Mouse (Mus musculus): Measurements from ENCODE around the gene Grtp1.

Grtp1 gene

DNA sequence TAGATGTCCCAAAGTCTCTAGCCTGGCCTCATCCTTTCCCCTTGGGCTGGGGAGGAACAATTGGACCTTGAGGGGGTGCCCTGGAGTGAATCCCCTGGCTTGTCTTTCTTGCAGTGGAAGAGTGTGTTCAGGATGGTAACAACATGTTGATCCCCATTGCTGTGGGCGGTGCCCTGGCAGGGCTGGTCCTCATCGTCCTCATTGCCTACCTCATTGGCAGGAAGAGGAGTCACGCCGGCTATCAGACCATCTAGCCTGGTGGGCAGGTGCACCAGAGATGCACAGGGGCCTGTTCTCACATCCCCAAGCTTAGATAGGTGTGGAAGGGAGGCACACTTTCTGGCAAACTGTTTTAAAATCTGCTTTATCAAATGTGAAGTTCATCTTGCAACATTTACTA is 26.1 kb downstream of the Grtp1 start:
- DNase-seq (ENCODE audit: low spot score): no peak

DNA sequence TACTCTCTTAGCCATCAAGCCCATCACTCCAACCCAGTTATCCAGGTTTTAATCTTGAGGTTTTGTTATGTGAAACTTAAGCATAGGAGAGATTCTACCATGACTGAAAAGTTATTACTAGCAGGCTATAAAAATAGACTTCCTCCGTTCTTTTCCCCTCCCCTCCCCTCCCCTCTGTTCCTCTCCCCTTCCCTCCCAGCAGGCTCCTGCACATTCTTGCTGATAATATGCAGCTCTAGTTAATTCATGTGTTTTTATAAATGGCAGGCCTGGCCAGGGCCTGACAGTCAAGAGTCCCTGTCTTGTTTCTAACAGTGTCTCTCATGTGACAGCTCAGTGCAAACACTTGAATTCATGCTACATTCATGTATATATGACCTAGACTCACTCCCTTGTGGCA is 29.9 kb downstream of the Grtp1 start:
- DNase-seq (ENCODE audit: low spot score): no peak

DNA sequence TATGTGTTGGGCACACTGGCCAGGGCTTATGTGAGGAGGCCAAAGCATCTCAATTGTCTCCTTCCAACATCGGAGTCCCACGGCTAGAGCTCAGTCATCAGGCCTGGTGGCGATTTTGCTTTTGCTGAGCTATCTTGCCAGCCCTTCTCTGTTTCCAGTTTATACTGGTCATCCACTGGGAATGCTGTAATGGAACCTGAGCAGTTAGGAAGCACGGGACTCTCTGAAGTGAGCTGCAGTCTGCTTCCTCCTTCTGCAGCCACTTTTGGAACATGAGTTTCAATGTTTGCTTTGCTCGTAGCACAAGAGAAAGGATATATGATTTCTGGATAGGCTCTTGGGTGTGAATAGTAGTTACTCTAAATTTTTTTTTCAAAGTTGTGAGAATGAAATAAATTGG is 36.1 kb downstream of the Grtp1 start:
- no peak for DNase-seq (ENCODE audit: low spot score)

DNA sequence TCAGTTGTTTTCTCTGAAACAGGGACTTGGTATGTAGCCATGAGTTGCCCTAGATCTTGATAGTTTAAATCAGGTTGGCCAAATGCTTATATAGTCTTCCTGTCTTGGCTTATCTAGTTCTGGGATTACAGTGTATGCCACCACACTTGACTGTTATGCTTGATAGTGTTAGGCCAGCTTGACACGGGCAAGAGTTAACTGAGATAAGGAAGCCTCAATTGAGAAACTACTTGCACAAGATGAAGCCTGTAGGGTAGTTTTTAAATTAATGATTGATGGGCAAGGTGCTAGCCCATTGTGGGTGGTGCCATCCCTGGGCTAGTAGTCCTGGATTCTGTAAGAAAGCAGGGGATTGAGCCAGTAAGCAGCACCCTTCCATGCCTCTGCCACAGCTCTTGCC is 36.9 kb downstream of the Grtp1 start:
- no peak for DNase-seq (ENCODE audit: low spot score)

DNA sequence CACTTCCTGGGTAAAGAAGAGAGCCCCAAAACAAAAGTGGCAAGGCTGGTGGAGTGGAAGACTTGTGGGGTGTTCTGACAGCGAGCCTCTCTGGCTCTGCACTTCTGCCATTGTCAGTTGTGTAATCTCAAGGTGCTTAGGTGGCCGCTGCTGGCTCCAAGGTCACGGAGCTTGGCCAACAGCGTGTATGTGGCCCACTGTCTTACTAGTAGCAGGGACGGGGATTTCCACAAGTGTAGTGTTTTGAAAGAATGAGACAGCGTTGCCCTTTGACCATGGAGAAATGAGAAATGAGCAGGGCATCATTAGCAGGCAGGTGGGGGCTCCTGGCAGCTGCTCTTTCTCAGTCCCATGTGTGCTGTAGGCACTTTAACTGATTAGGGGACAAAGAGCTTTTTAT is 38.3 kb downstream of the Grtp1 start:
- no peak for DNase-seq (ENCODE audit: low spot score)

DNA sequence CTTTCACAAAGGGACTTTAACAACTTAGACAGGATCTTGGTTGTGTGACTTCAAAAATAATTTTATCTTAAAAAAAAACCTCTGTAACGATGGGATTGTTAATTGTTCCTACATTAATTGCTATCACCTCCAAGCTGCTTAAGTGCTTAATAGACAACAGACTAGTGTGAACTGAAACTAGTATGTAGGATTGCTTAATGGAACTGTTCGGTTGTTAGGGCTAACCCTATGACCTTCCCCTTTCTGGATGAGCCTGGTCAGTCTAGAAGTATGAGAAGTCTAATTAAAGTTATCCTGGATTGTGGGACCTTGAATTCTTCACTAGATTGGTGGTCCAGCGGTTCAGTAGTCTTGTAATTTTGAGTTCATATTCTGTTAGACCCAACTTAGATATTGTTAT is 39.7 kb downstream of the Grtp1 start:
- no peak for DNase-seq (ENCODE audit: low spot score)

DNA sequence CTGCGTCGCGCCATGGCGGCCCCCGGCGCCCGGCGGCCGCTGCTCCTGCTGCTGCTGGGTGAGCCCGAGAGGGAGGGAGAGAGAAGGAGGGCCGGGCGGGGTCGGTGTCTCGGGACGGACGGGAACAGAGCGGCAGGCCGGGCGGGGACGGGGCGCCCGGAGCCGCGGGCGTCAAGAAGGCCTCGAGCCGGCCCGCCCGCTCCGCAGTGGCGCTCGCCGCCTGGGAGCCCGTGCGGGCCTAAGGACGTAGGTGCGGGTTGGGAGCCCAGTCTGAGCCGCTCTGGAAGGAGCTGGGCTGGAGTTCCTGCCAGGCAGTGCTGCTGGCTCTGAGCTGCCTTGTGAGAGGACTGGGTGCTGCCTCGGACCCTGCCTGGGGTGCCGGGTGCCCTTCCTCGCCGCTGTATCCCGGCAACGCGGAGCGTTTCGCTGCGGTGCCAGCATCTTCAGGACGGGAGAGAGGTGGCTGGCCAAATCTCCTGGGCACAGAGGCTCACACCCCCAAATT is 41.0 kb downstream of the Grtp1 start:
- DNase-seq (ENCODE audit: low spot score): no peak

DNA sequence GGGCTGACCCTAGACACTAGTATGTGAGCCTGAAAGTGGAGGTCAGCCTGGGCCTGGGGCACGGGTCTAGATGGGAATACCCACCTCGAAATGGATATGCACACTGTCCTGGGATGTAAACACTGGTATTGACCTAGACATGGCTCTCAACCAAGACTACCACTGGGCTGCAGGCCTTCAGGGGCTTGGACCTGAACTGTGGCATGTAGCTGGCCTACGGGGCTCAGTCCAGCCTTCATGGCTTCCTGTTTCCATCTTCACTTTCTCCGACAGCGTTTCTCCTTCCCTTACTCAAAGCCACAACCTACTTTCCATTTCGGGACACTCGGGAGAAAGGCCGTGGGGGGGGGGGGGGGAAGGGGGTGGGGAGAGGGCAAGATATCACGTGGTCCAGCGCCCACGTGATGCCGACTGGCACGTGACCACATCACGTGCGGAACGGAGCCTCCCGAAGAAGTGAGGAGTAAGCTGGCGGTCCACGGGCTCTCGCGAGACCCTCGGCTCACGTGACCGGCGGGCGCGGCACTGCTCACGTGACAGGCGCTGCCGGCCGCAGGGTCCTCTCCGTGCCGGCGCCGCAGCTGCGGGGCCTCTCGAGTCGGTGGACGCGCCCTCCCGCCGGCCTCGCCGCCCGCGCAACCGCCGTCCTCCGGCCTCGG is 41.6 kb downstream of the Grtp1 start, which contains the start of gene Lamp1:
Lamp1 (plus strand) TSS at position 444 of the 659 bp plus-strand sequence.
- peak; percentile 99 for DNase-seq (ENCODE audit: low spot score)

DNA sequence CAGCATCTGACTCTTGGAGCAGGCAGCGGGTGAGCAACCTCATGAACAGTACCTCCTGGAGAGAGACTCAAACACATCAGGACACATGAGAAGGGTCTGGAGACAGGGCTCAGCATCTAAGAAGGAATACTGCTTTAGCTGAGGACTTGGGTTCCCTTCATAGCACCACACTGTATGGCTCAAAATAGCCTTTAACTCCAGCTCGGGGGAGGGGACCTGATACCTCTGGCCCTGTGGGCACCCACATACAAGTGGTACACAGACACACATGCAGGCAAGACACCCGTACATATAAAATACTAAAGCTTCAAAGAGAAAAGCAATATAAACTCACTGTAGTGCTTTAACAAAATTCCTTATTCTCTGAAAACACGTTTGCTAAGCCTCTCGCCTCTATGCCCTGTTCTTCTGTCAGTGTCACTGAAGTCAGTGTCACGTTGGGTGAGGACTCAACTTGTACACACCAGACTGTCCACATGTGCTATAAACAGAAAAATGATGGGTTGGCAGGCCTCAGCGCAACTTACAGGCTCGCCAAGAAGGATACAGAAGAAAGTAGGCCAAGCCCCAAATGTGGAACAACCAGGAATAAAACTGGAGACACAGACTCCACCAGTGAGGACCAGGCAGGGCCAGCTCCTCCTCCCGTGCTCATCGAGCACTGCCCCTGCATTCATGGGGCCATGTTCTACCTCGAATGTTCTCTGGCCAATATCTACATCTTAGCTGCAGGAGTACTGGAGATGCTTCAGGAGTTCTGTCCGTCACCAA is 43.9 kb downstream of the Grtp1 start:
- DNase-seq (ENCODE audit: low spot score): no peak

DNA sequence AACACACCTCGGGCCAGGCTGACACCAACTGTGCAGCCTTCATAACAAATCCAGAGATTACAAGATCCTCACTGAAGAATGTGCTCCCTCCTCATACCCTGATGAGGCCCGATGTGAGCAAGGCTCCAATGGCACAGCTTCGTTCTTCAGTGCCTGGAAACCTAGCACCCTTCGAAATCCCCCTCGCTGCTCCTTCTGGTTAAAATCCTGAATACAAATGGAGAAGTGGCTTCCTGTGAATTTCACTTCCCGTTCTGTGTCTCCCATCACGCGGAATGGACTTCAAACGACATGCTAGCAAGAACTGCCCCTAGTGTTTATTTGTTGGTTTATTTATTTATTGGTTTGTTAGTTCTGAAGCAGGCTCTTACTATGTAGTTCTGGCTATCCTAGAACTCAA is 45.1 kb downstream of the Grtp1 start:
- DNase-seq (ENCODE audit: low spot score): no peak

DNA sequence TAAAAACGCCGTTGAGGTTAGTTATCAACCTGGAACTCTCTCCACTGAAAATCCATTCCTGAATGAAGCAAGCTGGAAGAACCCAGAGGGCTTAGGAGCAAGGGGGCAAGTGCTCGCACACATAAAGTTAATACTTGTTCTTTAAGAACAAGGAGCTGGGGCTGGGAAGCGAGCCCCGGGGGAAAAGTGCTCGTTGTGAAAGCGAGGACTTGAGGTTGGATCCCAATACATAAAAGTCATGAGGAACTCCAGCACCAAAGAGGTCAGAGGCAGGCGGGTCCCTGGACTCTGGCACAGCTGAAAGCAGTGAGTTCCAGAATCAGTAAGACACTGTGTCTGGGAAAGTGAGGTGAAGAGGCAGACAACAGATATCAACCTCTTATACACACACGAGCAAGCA is 46.3 kb downstream of the Grtp1 start:
- peak; percentile 67 for DNase-seq (ENCODE audit: low spot score)

DNA sequence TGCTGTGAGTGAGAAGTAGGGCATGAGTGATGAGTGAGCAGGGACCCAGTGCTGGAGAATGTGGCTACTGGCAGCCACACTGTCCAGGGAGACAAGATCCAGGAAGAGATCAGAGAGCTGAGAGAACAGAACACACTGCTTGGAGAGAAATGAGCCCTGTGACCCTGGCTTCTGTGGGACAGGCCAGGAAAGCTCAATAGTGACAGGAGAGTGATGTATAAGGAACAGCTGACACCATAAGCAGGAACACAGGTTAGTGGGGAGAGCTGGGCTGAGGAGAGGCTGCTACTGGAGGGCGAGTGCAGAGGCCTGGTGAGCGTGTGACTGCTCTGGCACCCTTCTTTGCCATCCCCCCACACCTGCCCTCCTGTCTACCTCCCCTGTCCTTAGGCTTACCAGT is 49.5 kb downstream of the Grtp1 start:
- DNase-seq (ENCODE audit: low spot score): peak; percentile 35

DNA sequence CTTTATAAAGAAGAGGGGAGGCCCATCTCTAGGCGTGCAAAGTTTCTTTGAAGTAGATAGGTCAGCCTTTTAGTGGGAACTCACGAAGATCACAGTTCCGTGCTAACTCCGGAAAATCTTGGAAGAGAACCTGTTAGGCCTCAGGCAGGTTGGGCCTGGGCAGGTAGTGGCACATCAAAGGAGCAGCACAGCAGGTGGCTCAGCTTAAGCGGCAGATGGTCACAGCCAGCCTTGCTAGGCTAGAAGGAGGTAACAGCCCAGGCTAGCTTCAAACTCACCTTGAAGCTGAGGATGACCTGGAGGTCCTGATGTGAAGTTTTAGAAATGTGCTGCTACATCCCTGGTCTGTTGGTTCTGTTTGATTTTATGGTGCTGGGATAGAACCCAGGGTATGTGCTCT is 50.6 kb downstream of the Grtp1 start:
- no peak for DNase-seq (ENCODE audit: low spot score)

DNA sequence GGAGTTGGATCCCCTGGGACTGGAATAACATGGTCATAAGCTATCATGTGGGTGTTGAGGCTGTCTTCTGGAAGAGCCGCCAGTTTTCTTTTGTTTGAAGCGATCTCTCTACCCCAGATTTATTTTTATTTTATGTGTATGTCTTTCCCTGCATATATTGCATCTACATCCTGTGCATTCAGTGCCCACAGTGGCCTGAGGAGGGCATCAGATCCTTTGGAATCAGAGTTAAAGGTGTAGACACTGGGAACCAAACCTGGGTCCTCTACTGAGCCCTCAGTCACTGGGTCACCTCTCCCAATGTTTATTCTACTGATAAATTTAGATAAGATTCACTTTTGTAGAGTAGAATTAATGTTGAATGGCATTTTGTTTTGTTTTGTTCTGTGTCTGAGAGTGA is 51.1 kb downstream of the Grtp1 start:
- DNase-seq (ENCODE audit: low spot score): no peak

DNA sequence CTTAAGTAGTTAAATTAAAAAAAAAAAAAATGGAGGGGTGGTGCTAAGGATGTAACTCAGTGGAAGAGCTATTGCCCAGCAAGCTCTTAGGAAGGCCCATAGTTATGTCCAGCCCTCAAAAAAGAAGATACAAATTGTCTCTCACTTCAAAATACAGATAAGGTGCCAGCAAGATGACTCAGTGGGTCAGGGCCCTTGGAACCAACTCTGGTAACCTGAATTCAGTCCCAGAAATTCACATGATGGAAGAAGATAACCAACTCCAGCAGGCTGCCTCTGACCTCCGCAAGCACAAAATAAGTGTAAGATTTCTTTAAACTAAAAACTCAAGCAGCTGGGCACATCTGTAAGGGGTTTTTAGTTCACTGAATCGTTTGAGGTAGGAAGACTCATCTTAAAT is 51.9 kb downstream of the Grtp1 start:
- DNase-seq (ENCODE audit: low spot score): peak; percentile 72

DNA sequence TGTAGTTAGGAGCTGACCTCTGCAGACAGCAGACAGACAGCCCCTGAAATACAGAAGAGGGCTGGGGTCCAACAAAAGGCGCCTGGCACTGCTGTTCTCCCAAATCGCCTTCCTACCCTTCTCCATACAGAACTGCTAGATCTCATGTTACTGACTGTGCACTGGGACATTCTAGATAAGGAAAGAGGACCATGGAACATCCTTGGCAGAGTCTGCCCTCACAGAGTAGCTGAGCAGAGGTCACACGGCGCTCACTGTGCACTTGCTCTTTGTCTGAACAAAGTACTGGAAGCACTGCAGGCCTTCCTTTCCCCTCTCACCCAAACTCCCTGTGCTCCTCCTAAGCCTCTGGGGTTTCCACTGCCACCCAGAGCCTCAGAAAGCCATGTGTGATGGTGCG is 58.7 kb downstream of the Grtp1 start:
- DNase-seq (ENCODE audit: low spot score): no peak

DNA sequence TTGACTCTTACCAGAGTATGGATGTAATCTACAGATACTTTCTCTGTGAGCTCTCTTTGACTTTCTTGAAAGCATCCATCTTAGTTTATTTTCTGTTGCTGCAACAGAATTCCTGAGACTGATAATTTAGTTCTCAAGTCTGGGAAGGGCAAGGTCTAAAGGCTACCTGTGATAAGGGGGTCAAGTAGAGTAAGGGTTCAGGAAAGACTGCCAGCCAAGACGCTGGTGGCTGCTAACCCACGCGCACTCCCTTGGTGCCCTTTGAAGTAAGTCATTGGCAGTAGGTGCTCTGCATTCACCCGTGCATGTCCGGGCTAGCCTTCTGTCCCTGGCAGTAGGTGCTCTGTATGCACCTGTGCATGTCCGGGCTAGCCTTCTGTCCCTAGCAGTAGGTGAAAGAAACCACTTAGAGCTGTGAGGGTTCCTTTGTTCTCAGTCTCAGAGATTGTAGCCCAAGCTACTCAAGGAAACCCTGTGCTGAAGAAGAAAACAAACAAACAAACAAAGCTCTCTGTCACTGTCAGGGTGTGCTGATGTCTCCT is 60.7 kb downstream of the Grtp1 start:
- DNase-seq (ENCODE audit: low spot score): no peak

DNA sequence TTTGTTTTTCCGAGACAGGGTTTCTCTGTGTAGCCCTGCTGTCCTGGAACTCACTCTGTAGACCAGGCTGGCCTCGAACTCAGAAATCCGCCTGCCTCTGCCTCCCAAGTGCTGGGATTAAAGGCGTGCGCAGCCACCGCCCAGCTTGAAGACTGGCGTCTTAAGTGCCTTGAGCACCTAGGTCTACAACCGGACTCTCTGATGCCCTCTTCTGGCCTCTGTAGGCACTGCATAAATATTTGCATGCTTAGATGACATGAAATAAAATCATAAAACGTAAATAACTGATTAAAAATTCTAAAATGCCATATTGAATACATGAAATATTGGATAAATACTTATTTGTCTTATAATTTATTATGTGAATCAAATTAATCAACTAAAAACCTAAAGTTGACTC is 68.2 kb downstream of the Grtp1 start:
- DNase-seq (ENCODE audit: low spot score): peak; percentile 78

DNA sequence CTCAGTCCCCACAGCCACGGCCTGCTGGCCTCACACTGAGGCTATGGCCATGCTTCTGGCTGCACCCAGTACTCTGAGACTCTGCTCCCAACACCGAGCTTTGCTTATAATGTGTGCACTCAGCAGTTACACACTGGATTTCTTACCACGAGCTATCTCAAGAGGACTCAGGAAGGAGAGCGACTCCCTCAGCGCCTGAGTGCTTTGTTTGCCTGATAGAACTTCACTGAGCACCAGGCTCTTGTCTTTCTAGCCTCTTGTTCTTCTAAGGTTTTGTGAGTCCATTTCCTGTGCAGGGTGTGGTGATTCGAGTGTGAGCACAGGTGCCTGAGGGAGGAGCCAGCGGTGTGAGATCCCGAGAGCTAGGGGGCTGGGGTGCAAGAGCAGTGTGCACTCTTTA is 75.5 kb downstream of the Grtp1 start:
- DNase-seq (ENCODE audit: low spot score): no peak

DNA sequence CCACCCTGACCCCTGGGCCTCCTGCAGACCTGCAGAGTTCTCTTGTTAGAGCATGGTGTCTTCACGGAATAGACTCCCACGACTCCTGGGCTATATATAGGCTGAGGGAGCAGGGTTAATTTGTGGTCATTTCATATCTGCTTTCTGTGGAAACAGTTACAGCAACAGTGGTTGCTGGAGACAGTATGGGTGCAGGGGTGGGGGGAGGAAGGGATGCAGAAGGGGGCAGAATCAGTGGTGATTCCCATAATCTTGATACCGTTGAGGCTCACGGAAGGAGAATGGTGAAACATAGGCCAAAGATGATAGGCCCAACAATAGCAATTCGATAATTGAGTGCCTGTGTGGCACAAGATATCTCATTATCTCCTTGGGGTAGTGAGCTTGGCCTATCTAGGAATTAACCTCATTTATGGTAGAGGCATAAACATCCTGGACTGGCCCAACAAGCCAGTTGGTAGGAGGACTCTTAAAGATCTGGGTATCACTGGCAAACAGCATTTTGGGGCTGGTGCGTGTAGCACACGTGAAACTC is 77.5 kb downstream of the Grtp1 start:
- DNase-seq (ENCODE audit: low spot score): no peak
